Mouse (Mus musculus): Measurements from ENCODE around the gene Hc. TPM values are rescaled to one million over a fixed set of nuclear protein-coding genes. Genes with fewer than 3 reads are reported as not detected.

Gene Hc
- under 1 TPM in 1 of 2 experiments, not detected in 1; 0.21 TPM for total RNA-seq (2021)
- long read RNA-seq, experiment 1, result 0 reads
- long read RNA-seq, experiment 2, result 0 reads

- DNase-seq (ENCODE audit: low spot score in 2 of 2), result no peak
Observed at GRCm38 (mm10) chr2:35061338-35061737, at the start of gene Hc. TSS of gene Hc (minus strand) at chr2:35061438.

- DNase-seq (ENCODE audit: low spot score in 2 of 2), result no peak
Observed at GRCm38 (mm10) chr2:35110521-35110920, 49.3 kb upstream of the Hc start.

- DNase-seq (ENCODE audit: low spot score in 2 of 2), result no peak
Observed at GRCm38 (mm10) chr2:35109924-35110304, 48.7 kb upstream of the Hc start.

GRCm38 (mm10) chr2:35109141-35109923 lies 48.1 kb upstream of the Hc start, which contains the start of gene Cntrl:
TSS of gene Cntrl (plus strand) at chr2:35109492.
- DNase-seq (ENCODE audit: low spot score in 2 of 2), result peak; percentile 87 to 92

GRCm38 (mm10) chr2:35108712-35109111 lies 47.5 kb upstream of the Hc start:
- peak; percentile 26 to 34 for DNase-seq (ENCODE audit: low spot score in 2 of 2)

GRCm38 (mm10) chr2:35107984-35108635 lies 46.9 kb upstream of the Hc start:
- DNase-seq (ENCODE audit: low spot score in 2 of 2), result no peak

- no peak for DNase-seq (ENCODE audit: low spot score in 2 of 2)
Observed at GRCm38 (mm10) chr2:35104843-35105242, 43.6 kb upstream of the Hc start.

- DNase-seq (ENCODE audit: low spot score in 2 of 2), result no peak
Observed at GRCm38 (mm10) chr2:35103558-35103957, 42.3 kb upstream of the Hc start.

- no peak for DNase-seq (ENCODE audit: low spot score in 2 of 2)
Observed at GRCm38 (mm10) chr2:35102777-35103176, 41.5 kb upstream of the Hc start.

GRCm38 (mm10) chr2:35101443-35101842 lies 40.2 kb upstream of the Hc start, which contains the start of gene AI182371:
TSS of gene AI182371 (minus strand) at chr2:35101543.
- DNase-seq (ENCODE audit: low spot score in 2 of 2), result no peak

- no peak for DNase-seq (ENCODE audit: low spot score in 2 of 2)
Observed at GRCm38 (mm10) chr2:35100529-35100928, 39.3 kb upstream of the Hc start.

- no peak for DNase-seq (ENCODE audit: low spot score in 2 of 2)
Observed at GRCm38 (mm10) chr2:35087418-35087817, 26.2 kb upstream of the Hc start.

GRCm38 (mm10) chr2:35079166-35079565 lies 17.9 kb upstream of the Hc start:
- no peak for DNase-seq (ENCODE audit: low spot score in 2 of 2)

GRCm38 (mm10) chr2:35074328-35074727 lies 13.1 kb upstream of the Hc start:
- no peak for DNase-seq (ENCODE audit: low spot score in 2 of 2)

GRCm38 (mm10) chr2:35072547-35072946 lies 11.3 kb upstream of the Hc start:
- DNase-seq (ENCODE audit: low spot score in 2 of 2), result no peak

- DNase-seq (ENCODE audit: low spot score in 2 of 2), result no peak
Observed at GRCm38 (mm10) chr2:35070275-35070674, 9.0 kb upstream of the Hc start.

- no peak for DNase-seq (ENCODE audit: low spot score in 2 of 2)
Observed at GRCm38 (mm10) chr2:35069124-35069523, 7.9 kb upstream of the Hc start.

- DNase-seq (ENCODE audit: low spot score in 2 of 2), result no peak
Observed at GRCm38 (mm10) chr2:35067117-35067516, 5.9 kb upstream of the Hc start.

GRCm38 (mm10) chr2:35066525-35067082 lies 5.4 kb upstream of the Hc start:
- no peak for DNase-seq (ENCODE audit: low spot score in 2 of 2)

GRCm38 (mm10) chr2:35063333-35064030 lies 2.2 kb upstream of the Hc start:
- DNase-seq (ENCODE audit: low spot score in 2 of 2), result no peak

GRCm38 (mm10) chr2:35060897-35061296 lies 341 bp downstream of the Hc start:
- no peak for DNase-seq (ENCODE audit: low spot score in 2 of 2)

- no peak for DNase-seq (ENCODE audit: low spot score in 2 of 2)
Observed at GRCm38 (mm10) chr2:35060256-35060655, 982 bp downstream of the Hc start.

All from left cerebral cortex, adult 18-20 months (tissue).